12 mouse cellular contexts compared by ENCODE assay signal in the genomic region with DNA sequence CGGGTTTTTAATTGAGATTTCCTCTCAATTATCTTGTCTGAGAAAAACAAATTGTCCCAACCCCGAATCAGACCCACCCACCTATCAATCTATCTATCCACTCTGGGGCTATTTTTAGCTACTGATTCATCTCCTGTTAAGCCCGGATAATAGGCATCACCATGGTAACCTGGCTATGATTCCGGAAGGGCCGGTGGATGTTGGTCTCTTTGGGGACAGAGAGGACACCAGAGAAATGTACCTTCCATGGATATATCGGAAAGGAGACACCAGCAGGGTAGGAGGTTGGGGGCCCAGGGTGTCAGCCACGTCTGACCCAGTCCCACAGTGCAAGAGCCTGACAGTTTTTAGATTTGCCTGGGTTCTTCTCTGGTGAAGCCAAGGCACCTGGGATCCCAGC. TPM values are rescaled to one million over a fixed set of nuclear protein-coding genes. Genes with fewer than 3 reads are reported as not detected.
DNase-seq lines count a peak whose midpoint lies in the region; ATAC-seq and TF ChIP-seq lines count a peak whose summit lies in the region.
"Had no signal": no experiment of that assay in that cellular context is flagged by ENCODE, and none has a peak within 500 bp of the region (broad histone marks: within the 10 kb centered on the region; RNA-seq: fewer than 3 reads in every experiment).

No protein-coding gene starts in this region.

- no peaks in the 10 kb centered on the region for H3K27me3 ChIP-seq in forebrain, embryonic 16.5 days (replicated peaks; ENCODE audit: control insufficient read depth, insufficient read depth, low read length)
- H3K27me3 ChIP-seq in midbrain, postnatal 0 days (ENCODE audit: insufficient read depth, low read length) = no peaks in the 10 kb centered on the region
- H3K27me3 ChIP-seq: lung, embryonic 15.5 days had no signal

- ATAC-seq in forebrain, embryonic 16.5 days = peak; percentile 35; the same call in 1 of the 2 replicates
- ATAC-seq in midbrain, postnatal 0 days (ENCODE audit: low FRiP score) = peak; percentile 68

- DNase-seq in kidney, adult 9 months = peak; percentile 15
- no peak for DNase-seq in kidney, postnatal 4 days
- DNase-seq in brain, embryonic 14.5 days (ENCODE audit: low read depth) = peak; percentile 84
- peak; percentile 81 for DNase-seq in midbrain, postnatal 0 days (ENCODE audit: low spot score)
- DNase-seq in spleen, postnatal 4 days (ENCODE audit: low spot score in 2 of 2) = no peak
- DNase-seq in frontal cortex, postnatal 10 days (ENCODE audit: low spot score in 2 of 2) = no peak
- DNase-seq in natural killer cell, adult 2 months (ENCODE audit: low spot score in 2 of 2) = no peak
- DNase-seq: cerebellum, adult 2 months had no signal

- 5% methylated on average over 7 of the region's 7 CpGs for WGBS in forebrain, embryonic 16.5 days
- 13% methylated on average over 7 of the region's 7 CpGs for WGBS in midbrain, postnatal 0 days

- peaks cover 26% of the 10 kb centered on the region for H3K4me1 ChIP-seq in forebrain, embryonic 16.5 days (replicated peaks; ENCODE audit: control insufficient read depth, insufficient read depth, low read length)
- peaks cover 11% of the 10 kb centered on the region; the same call in 1 of the 2 replicates for H3K4me1 ChIP-seq in midbrain, postnatal 0 days (ENCODE audit: insufficient read depth, low read length)

- no peak for TF ChIP-seq CTCF in brain, embryonic 14.5 days (IDR thresholded peaks at IDR 0.05; ENCODE audit: borderline replicate concordance, extremely low read depth, insufficient read depth, insufficient read length)
- TF ChIP-seq CTCF in midbrain, postnatal 0 days (IDR thresholded peaks at IDR 0.05) = no peak

- H3K9me3 ChIP-seq in forebrain, embryonic 16.5 days (ENCODE audit: control insufficient read depth, low read length) = no peaks in the 10 kb centered on the region; the same call in 1 of the 2 replicates
- no peaks in the 10 kb centered on the region for H3K9me3 ChIP-seq in midbrain, postnatal 0 days (ENCODE audit: low read length)
- H3K9me3 ChIP-seq: lung, embryonic 15.5 days had no signal

- H3K4me3 ChIP-seq in forebrain, embryonic 16.5 days (replicated peaks; ENCODE audit: low read length) = no peak overlapping the region
- no peak overlapping the region for H3K4me3 ChIP-seq in midbrain, postnatal 0 days (ENCODE audit: low read depth, low read length)
- H3K4me3 ChIP-seq: lung, embryonic 15.5 days had no signal

- peak overlapping the region; percentile 61 for H3K27ac ChIP-seq in forebrain, embryonic 16.5 days (ENCODE audit: low read length)
- H3K27ac ChIP-seq in midbrain, postnatal 0 days (ENCODE audit: low read depth, low read length) = peak overlapping the region; percentile 82
- H3K27ac ChIP-seq: kidney, postnatal 0 days; lung, embryonic 15.5 days had no signal

- TF ChIP-seq POLR2A in brain, embryonic 14.5 days (IDR thresholded peaks at IDR 0.05; ENCODE audit: borderline replicate concordance, extremely low read depth, insufficient read depth, insufficient read length, poor library complexity, severe bottlenecking) = no peak

- peak overlapping the region; percentile 26 for H3K4me2 ChIP-seq in forebrain, embryonic 16.5 days (ENCODE audit: low read length)
- H3K4me2 ChIP-seq in midbrain, postnatal 0 days (ENCODE audit: low read depth, low read length, poor library complexity, severe bottlenecking) = peak overlapping the region; percentile 37
- H3K4me2 ChIP-seq: lung, embryonic 15.5 days had no signal

- no peak overlapping the region for H3K9ac ChIP-seq in forebrain, embryonic 16.5 days (replicated peaks; ENCODE audit: low read depth, low read length)
- H3K9ac ChIP-seq in midbrain, postnatal 0 days (replicated peaks; ENCODE audit: low read length, poor library complexity, severe bottlenecking) = 0 out of 2 replicates have a peak overlapping the region, but pooled peaks have one; percentile 36
- H3K9ac ChIP-seq: lung, embryonic 15.5 days had no signal

- H3K36me3 ChIP-seq in forebrain, embryonic 16.5 days (ENCODE audit: control insufficient read depth, insufficient read depth) = no peaks in the 10 kb centered on the region
- H3K36me3 ChIP-seq in midbrain, postnatal 0 days (ENCODE audit: insufficient read depth, low read length) = no peaks in the 10 kb centered on the region
- H3K36me3 ChIP-seq: lung, embryonic 15.5 days had no signal

RNA-seq across cellular contexts. Expression of a gene that starts 18.2 kb away (rescaled TPM):
- polyA plus RNA-seq in brain, embryonic 14.5 days (2012; rRNA removed) = 5.8 and 8.5 TPM in 2 replicates
- polyA plus RNA-seq in forebrain, embryonic 16.5 days (2015; fragmentation: Nextera tagmentation; extraction: Ambion mirVana) = 2.8 and 7.3 TPM in 2 replicates
- 29.2 and 33.0 TPM in 2 replicates for total RNA-seq in midbrain, postnatal 0 days (2014; rRNA removed)
- 28.0 and 29.1 TPM in 2 replicates for polyA plus RNA-seq in midbrain, postnatal 0 days (2015; fragmentation: Nextera tagmentation; extraction: Ambion mirVana)

RNA-seq across cellular contexts. Expression of a gene that starts 22.7 kb away (rescaled TPM):
- 1.8 and 3.5 TPM in 2 replicates for polyA plus RNA-seq in brain, embryonic 14.5 days (2012; rRNA removed)
- 0.33 and 0.82 TPM in 2 replicates for polyA plus RNA-seq in forebrain, embryonic 16.5 days (2015; fragmentation: Nextera tagmentation; extraction: Ambion mirVana)
- total RNA-seq in midbrain, postnatal 0 days (2014; rRNA removed) = 0.80 and 2.8 TPM in 2 replicates
- 1.1 and 2.2 TPM in 2 replicates for polyA plus RNA-seq in midbrain, postnatal 0 days (2015; fragmentation: Nextera tagmentation; extraction: Ambion mirVana)

RNA-seq across cellular contexts. Expression of a gene that starts 33.3 kb away (rescaled TPM):
- polyA plus RNA-seq in brain, embryonic 14.5 days (2012; rRNA removed) = 1,764 and 1,996 TPM in 2 replicates
- polyA plus RNA-seq in forebrain, embryonic 16.5 days (2015; fragmentation: Nextera tagmentation; extraction: Ambion mirVana) = 777 and 810 TPM in 2 replicates
- total RNA-seq in midbrain, postnatal 0 days (2014; rRNA removed) = 2,117 and 2,785 TPM in 2 replicates
- 801 and 821 TPM in 2 replicates for polyA plus RNA-seq in midbrain, postnatal 0 days (2015; fragmentation: Nextera tagmentation; extraction: Ambion mirVana)

RNA-seq across cellular contexts. Expression of a gene that starts 50.6 kb away (rescaled TPM):
- 0.37 and 0.66 TPM in 2 replicates for polyA plus RNA-seq in brain, embryonic 14.5 days (2012; rRNA removed)
- 0.14 and 0.18 TPM in 2 replicates for polyA plus RNA-seq in forebrain, embryonic 16.5 days (2015; fragmentation: Nextera tagmentation; extraction: Ambion mirVana)
- total RNA-seq in midbrain, postnatal 0 days (2014; rRNA removed) = 0.38 and 0.60 TPM in 2 replicates
- 0.11 and 0.33 TPM in 2 replicates for polyA plus RNA-seq in midbrain, postnatal 0 days (2015; fragmentation: Nextera tagmentation; extraction: Ambion mirVana)
- total RNA-seq: ES-E14 had no signal

Comparison
In these comparisons a context has a peak if more than half of its experiments do, and no peak if none do; other contexts are left out.
1. DNase-seq: peak in kidney, adult 9 months (single experiment), brain, embryonic 14.5 days (single experiment) and midbrain, postnatal 0 days (single experiment); none in kidney, postnatal 4 days (0 of 2), spleen, postnatal 4 days (0 of 2), frontal cortex, postnatal 10 days (0 of 2) and natural killer cell, adult 2 months (0 of 2).